Mouse (Mus musculus): ENCODE measurements around the gene Pbrm1. TPM values are rescaled to one million over a fixed set of nuclear protein-coding genes. Genes with fewer than 3 reads are reported as not detected.
A peak's percentile ranks its signal among the peaks of the same experiment; 100 is the strongest.

Pbrm1 gene
- total RNA-seq (2021): 10 to 100 TPM; 56.9 to 58.0 TPM
- long read RNA-seq, experiment 1, partial matches to known transcripts: 8 of 19 reads
- long read RNA-seq, experiment 1, other reads (novel, unspliced or antisense): 11 of 19 reads
- long read RNA-seq, experiment 2, partial matches to known transcripts: 8 of 12 reads
- long read RNA-seq, experiment 2, other reads (novel, unspliced or antisense): 4 of 12 reads

DNA sequence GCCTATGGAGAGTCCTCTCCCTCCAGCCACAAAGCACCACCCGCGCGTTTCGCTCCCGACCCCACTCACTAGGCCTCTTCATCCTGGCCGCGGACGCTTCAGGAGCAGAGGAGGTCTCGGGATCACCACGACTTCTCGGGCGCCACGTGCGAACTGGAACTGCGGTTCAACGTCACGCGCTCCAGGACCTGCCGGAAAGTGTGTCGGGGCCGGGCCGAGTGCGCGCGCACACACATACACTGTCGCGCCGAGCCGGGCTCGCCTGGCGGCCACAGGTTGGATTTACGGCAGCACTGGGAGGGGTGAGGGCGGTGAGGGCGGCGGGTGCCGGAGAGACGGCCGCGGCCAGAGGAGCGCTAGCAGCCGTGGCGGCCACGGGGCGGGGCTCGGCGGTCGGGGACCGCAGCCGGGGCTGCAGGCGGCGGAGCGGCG is at the start of gene Pbrm1, which contains the start of gene Gnl3:
Gene Pbrm1, plus strand, starts transcription at position 279 of the 432 bp plus-strand sequence.
Gene Gnl3, minus strand, starts transcription at position 293 of the 432 bp plus-strand sequence.
- intact Hi-C loops (cut with DNase I): loop anchor here (1.0 to 5.0 kb wide), 2 partner anchors 18 to 233 kb away; partner anchors contain the start of genes Bap1, Glt8d1, Phf7 and Spcs1
- peak within 1 kb of the TSS; percentile 81 for H3K27ac ChIP-seq
- H3K4me3 ChIP-seq: peak within 1 kb of the TSS; percentile 92
- DNase-seq (ENCODE audit: extremely low spot score in 1 of 2, low spot score in 2 of 2): peak; percentile 98
- peak; percentile 10 for TF ChIP-seq CTCF (IDR thresholded peaks at IDR 0.05)

DNA sequence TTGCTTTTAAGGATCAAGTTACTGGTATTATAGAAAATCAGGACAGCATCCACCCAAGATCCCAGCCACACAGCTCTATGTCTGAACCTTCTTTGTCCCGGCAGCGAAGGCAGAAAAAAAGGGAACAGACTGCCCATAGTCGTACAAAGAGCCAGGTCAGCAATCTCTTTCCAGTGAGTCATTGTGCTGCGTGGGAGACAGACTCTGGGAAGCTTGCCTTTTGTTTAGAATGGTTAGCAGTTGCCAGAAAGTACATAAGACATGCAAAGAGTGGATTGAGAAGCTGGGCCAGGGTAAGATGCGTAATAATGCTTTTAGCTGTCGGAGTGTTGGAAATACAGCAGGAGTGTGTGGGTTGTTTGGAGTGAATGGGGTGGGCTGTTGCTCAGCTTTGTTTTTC is 44.7 kb upstream of the Pbrm1 start:
- no peak for TF ChIP-seq CTCF (IDR thresholded peaks at IDR 0.05)
- DNase-seq (ENCODE audit: extremely low spot score in 1 of 2, low spot score in 2 of 2): peak; percentile 38 to 62
- intact Hi-C loops (cut with DNase I): no loop called here
- Histone ChIP-seq H3K27ac (no peak overlapping the region), H3K4me3 (no peak overlapping the region)

DNA sequence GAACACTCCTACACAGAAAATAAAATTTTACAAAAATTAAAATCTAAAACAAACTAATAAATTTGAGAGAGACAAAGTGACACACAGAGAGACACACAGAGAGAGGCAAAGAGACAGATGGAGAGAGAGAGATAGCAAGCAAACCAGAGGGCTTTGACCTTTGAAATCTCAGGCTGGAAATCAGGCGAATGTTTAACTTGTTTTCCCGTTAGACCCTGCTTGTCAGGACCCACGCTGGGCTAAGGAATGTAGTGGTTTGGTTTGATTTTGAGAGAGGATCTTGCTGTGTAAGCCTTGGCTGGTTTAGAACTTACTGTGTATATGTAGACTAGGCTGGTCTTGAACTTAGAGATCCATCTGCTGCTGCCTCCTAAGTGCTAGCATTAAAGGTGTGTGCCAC is 42.7 kb upstream of the Pbrm1 start:
- TF ChIP-seq CTCF (IDR thresholded peaks at IDR 0.05): no peak
- Histone ChIP-seq H3K27ac (no peak overlapping the region), H3K4me3 (no peak overlapping the region)
- intact Hi-C loops (cut with DNase I): no loop called here
- DNase-seq (ENCODE audit: extremely low spot score in 1 of 2, low spot score in 2 of 2): no peak

GRCm38 (mm10) chr14:30996417-30996816 is 22.5 kb upstream of the Pbrm1 start:
- no peak overlapping the region for H3K27ac ChIP-seq
- no peak for TF ChIP-seq CTCF (IDR thresholded peaks at IDR 0.05)
- intact Hi-C loops (cut with DNase I): no loop called here
- no peak for DNase-seq (ENCODE audit: extremely low spot score in 1 of 2, low spot score in 2 of 2)
- H3K4me3 ChIP-seq: no peak overlapping the region

GRCm38 (mm10) chr14:31000356-31000755 is 18.6 kb upstream of the Pbrm1 start:
- TF ChIP-seq CTCF (IDR thresholded peaks at IDR 0.05): no peak
- H3K27ac ChIP-seq: no peak overlapping the region
- intact Hi-C loops (cut with DNase I): loop anchor here (2.0 kb wide), 1 partner anchor 50 kb away; the partner anchor contains the start of gene Nek4

GRCm38 (mm10) chr14:31000816-31001306 is 18.1 kb upstream of the Pbrm1 start:
- H3K4me3 ChIP-seq: peak overlapping the region; percentile 72
- H3K27ac ChIP-seq: peak overlapping the region; percentile 98
- no peak for DNase-seq (ENCODE audit: extremely low spot score in 1 of 2, low spot score in 2 of 2)
- intact Hi-C loops (cut with DNase I): loop anchor here (1.0 to 2.0 kb wide), 2 partner anchors 18 to 50 kb away; partner anchors contain the start of genes Gnl3, Nek4 and Pbrm1
- no peak; the same call in none of the 2 replicates for TF ChIP-seq CTCF (IDR thresholded peaks at IDR 0.05)

More at GRCm38 (mm10) chr14:31000356-31000755, 18.6 kb upstream of the Pbrm1 start:
- no peak for DNase-seq (ENCODE audit: extremely low spot score in 1 of 2, low spot score in 2 of 2)
- peak overlapping the region; percentile 72 for H3K4me3 ChIP-seq

DNA sequence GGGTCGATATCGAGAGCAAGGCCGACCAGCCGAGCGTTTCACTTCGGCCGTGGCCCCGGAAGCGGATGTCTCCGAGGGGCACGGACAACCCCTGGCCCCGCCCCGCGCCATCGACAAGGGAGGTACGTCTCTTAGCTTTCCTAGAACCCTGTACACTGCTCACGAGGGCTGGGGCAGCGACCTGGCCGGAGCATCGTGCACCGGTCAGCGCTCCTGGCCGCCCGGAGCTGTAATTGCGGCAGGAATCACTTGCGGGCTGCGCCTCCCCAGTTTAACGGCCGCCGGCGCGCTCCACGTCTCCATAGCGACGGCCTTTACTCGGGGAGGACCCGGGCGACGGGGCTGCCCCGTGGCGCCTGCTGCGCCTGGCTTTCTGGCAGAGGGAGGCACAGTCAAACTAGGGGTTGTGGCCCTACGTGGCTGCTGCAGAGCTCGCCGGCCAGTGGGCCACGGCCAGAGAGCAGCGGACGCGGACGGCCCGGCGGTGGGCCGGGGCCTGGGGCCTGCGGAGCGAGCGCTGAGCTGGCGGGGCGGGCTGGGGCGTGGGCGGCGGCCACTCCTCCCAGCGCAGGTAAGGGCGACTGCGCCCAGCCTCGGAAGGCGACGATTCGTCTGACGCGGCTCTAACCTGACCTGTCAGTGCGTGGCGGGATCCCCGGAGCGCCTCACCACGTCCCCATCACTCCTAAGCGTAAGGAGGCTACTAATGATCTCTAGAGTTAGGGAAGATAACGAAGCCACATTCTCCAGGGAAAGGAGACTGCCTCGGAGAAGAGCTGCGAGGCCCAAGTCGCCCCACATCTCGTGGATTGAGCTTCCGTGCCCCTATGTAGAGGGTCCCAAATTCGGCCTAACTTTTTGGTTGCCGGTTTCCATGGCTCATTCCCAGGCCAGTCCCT is 17.4 kb upstream of the Pbrm1 start, which contains the start of the genes Glt8d1 and Spcs1:
Gene Glt8d1, plus strand, starts transcription at position 94 of the 899 bp plus-strand sequence.
Gene Spcs1, minus strand, starts transcription at position 366 of the 899 bp plus-strand sequence.
- DNase-seq (ENCODE audit: extremely low spot score in 1 of 2, low spot score in 2 of 2): peak; percentile 84 to 86
- Histone ChIP-seq H3K4me3 (peak within 1 kb of the TSS; percentile 72), H3K27ac (peak within 1 kb of the TSS; percentile 98)
- TF ChIP-seq CTCF (IDR thresholded peaks at IDR 0.05): no peak
- intact Hi-C loops (cut with DNase I): loop anchor here (1.0 to 2.0 kb wide), 2 partner anchors 18 to 51 kb away; partner anchors contain the start of genes Gnl3, Nek4 and Pbrm1

GRCm38 (mm10) chr14:31004527-31004926 is 14.4 kb upstream of the Pbrm1 start:
- TF ChIP-seq CTCF (IDR thresholded peaks at IDR 0.05): no peak
- Histone ChIP-seq H3K27ac (no peak overlapping the region), H3K4me3 (no peak overlapping the region)
- no peak for DNase-seq (ENCODE audit: extremely low spot score in 1 of 2, low spot score in 2 of 2)
- intact Hi-C loops (cut with DNase I): no loop called here

DNA sequence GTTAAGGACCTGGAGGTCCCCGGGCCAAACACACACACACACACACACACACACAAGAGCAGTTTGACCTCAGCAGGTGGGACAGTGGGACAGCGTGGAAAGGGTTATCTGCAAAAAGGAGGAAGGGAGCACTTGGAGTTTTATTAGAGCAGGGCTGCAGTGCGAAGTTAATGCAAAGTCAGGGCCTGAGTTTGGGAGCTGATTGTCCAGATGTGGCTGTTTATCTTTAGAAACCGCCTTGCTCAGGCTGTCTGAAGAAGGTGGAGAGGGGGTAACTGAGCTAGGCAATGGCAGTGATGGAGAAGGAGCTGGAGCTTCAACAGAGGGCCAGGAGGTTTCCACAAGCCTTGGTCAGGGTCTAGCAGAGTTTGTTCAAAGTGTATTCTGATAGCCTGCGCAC is 12.2 kb upstream of the Pbrm1 start:
- intact Hi-C loops (cut with DNase I): no loop called here
- TF ChIP-seq CTCF (IDR thresholded peaks at IDR 0.05): no peak
- H3K4me3 ChIP-seq: no peak overlapping the region
- H3K27ac ChIP-seq: no peak overlapping the region
- no peak for DNase-seq (ENCODE audit: extremely low spot score in 1 of 2, low spot score in 2 of 2)

DNA sequence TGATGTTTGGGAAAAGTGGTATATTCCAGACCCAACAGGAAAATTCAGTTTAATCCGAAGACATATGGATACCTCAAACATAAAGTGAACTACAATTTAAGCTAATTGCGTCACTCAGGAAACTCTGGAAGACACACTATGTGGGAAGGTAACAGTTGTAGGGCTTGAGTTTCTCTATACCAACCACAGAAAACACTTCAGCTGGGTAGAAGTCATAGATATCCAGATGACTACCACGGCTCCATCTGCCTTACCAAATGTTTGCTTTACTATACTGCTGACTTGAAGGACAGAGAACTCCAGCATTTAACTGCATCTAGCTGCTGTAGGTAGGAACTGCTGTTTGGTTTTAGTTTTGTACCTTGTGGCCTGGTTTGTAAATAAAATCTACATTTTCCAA is 7.3 kb upstream of the Pbrm1 start:
- Histone ChIP-seq H3K4me3 (no peak overlapping the region), H3K27ac (no peak overlapping the region)
- DNase-seq (ENCODE audit: extremely low spot score in 1 of 2, low spot score in 2 of 2): no peak
- no peak for TF ChIP-seq CTCF (IDR thresholded peaks at IDR 0.05)
- intact Hi-C loops (cut with DNase I): loop anchor here (5.0 kb wide), 1 partner anchor 36 kb away; no protein-coding TSS in a partner anchor

DNA sequence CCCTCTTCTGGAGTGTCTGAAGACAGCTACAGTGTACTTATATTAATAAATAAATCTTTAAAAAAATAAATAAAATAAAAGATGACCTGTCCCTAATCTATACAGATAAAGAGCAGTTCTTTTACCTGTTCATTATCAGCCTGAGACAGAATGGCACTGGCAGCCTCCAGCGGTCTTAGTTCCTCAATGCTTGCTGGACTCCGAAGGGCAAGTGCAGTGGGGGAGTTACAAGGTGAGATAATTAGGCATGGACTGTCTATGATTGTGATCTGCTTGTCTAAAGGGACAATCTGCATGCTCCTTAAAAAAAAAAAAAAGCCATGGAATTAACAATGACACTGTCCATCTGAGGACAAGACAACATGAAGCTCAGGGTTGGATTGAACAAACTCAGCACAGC is 5.0 kb upstream of the Pbrm1 start:
- intact Hi-C loops (cut with DNase I): loop anchor here (5.0 kb wide), 1 partner anchor 33 kb away; no protein-coding TSS in a partner anchor
- Histone ChIP-seq H3K27ac (no peak overlapping the region), H3K4me3 (no peak overlapping the region)
- TF ChIP-seq CTCF (IDR thresholded peaks at IDR 0.05): no peak
- DNase-seq (ENCODE audit: extremely low spot score in 1 of 2, low spot score in 2 of 2): no peak

All from left cerebral cortex, adult 2 months (tissue).